Mouse (Mus musculus) cerebellum, postnatal 14 days (tissue): ENCODE measurements around the gene Gopc.
A peak's percentile ranks its signal among the peaks of the same experiment; 100 is the strongest.

ENCODE experiments used
- DNase-seq, 2 experiments: peaks; one replicate each; pipeline ENCODE4 v3.0.0; 2021; ENCODE audit warnings: mixed read lengths in 2 of 2

Gene Gopc

GRCm38 (mm10) chr10:52381845-52382591 is at the start of gene Gopc:
Gene Gopc (minus strand): TSS chr10:52382124.
- DNase-seq = peak; percentile 99

GRCm38 (mm10) chr10:52430953-52431352 is 49.0 kb upstream of the Gopc start:
- no peak for DNase-seq

GRCm38 (mm10) chr10:52427634-52428415 is 45.9 kb upstream of the Gopc start:
- DNase-seq = no peak

- no peak for DNase-seq
These were observed 44.5 kb upstream of the Gopc start for GRCm38 (mm10) chr10:52426314-52426980.

GRCm38 (mm10) chr10:52423097-52423496 is 41.2 kb upstream of the Gopc start:
- no peak for DNase-seq

GRCm38 (mm10) chr10:52421716-52422115 is 39.8 kb upstream of the Gopc start:
- no peak for DNase-seq

GRCm38 (mm10) chr10:52420526-52420925 is 38.6 kb upstream of the Gopc start:
- DNase-seq = no peak

GRCm38 (mm10) chr10:52419402-52419801 is 37.5 kb upstream of the Gopc start:
- no peak for DNase-seq

GRCm38 (mm10) chr10:52418931-52419330 is 37.0 kb upstream of the Gopc start:
- no peak for DNase-seq

- DNase-seq = peak in 1 of 2 experiments; percentile 13
These were observed 36.3 kb upstream of the Gopc start for GRCm38 (mm10) chr10:52417998-52418860.

- DNase-seq = peak; percentile 99
These were observed 35.5 kb upstream of the Gopc start, which contains the start of gene Nus1 for GRCm38 (mm10) chr10:52417299-52417997. Gene Nus1 (plus strand): TSS chr10:52417547.

GRCm38 (mm10) chr10:52416458-52416857 is 34.5 kb upstream of the Gopc start:
- no peak for DNase-seq

GRCm38 (mm10) chr10:52415020-52415419 is 33.1 kb upstream of the Gopc start:
- DNase-seq = no peak

- no peak for DNase-seq
These were observed 25.6 kb upstream of the Gopc start for GRCm38 (mm10) chr10:52407526-52407925.

- no peak for DNase-seq
These were observed 23.2 kb upstream of the Gopc start for GRCm38 (mm10) chr10:52405160-52405559.

- no peak for DNase-seq
These were observed 17.8 kb upstream of the Gopc start for GRCm38 (mm10) chr10:52399722-52400121.

GRCm38 (mm10) chr10:52398715-52399114 is 16.8 kb upstream of the Gopc start:
- no peak for DNase-seq

GRCm38 (mm10) chr10:52396647-52397046 is 14.7 kb upstream of the Gopc start:
- DNase-seq = no peak

GRCm38 (mm10) chr10:52391208-52391607 is 9.3 kb upstream of the Gopc start:
- DNase-seq = no peak

- DNase-seq = no peak
These were observed 7.5 kb upstream of the Gopc start for GRCm38 (mm10) chr10:52389438-52389837.

- DNase-seq = no peak
These were observed 7.1 kb upstream of the Gopc start, which contains the start of gene Nepn for GRCm38 (mm10) chr10:52388922-52389430. Gene Nepn (plus strand): TSS chr10:52388972.
